Mouse (Mus musculus) lung, postnatal 0 days (tissue): Measurements from ENCODE around the gene Mroh2a.

Source experiments
- CTCF ChIP-seq: IDR thresholded peaks from 2 replicates; pipeline ENCODE4 v1.5.1; 2016; ENCODE audit warnings: antibody characterized with exemption, mild to moderate bottlenecking
- EP300 ChIP-seq: IDR thresholded peaks from 2 replicates; pipeline ENCODE4 v1.6.1; 2016; ENCODE audit warnings: antibody characterized with exemption, mild to moderate bottlenecking, control low read depth

DNA sequence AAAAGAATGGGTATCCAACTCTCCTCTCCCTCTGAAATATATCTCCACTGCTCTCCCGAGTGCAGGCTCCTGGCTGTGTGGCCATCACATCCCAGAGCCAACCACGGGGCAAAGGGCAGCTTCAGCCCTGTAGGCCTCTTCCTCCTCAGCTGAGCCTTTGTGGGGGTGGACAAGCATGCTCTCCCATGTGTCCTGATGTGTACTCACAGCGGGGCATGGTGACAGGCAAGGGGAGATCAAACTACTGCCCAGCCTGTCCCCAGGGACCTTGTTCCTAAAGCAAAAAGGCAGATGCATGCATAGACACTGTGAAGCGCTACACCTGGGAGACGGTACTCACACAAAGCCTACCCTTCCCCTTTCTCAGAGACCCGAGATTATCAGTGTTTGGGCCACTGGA lies 33.3 kb downstream of the Mroh2a start:
- TF ChIP-seq CTCF (no peak), EP300 (no peak)
